Mouse (Mus musculus): ENCODE data around the gene Ildr1. TPM values are rescaled to one million over a fixed set of nuclear protein-coding genes. Genes with fewer than 3 reads are reported as not detected.

Ildr1 gene
- total RNA-seq (2021), result under 1 TPM in 1 of 2 experiments, not detected in 1; 0.16 TPM
- long read RNA-seq, experiment 1, result 0 reads
- long read RNA-seq, experiment 2, result 0 reads

- intact Hi-C loops (cut with DNase I; ENCODE audit: low total_unique reads), result no loop called here
- no peak for DNase-seq
Measured at GRCm38 (mm10) chr16:36693818-36694413, at the start of gene Ildr1. Ildr1 (plus strand) TSS chr16:36693978.

- DNase-seq, result no peak
- intact Hi-C loops (cut with DNase I; ENCODE audit: low total_unique reads), result no loop called here
Measured at GRCm38 (mm10) chr16:36645124-36645523, 48.7 kb upstream of the Ildr1 start.

- intact Hi-C loops (cut with DNase I; ENCODE audit: low total_unique reads), result no loop called here
- DNase-seq, result no peak
Measured at GRCm38 (mm10) chr16:36649304-36649703, 44.5 kb upstream of the Ildr1 start.

- intact Hi-C loops (cut with DNase I; ENCODE audit: low total_unique reads), result no loop called here
- no peak for DNase-seq
Measured at GRCm38 (mm10) chr16:36650511-36650910, 43.3 kb upstream of the Ildr1 start.

GRCm38 (mm10) chr16:36651174-36651766, 42.5 kb upstream of the Ildr1 start:
- intact Hi-C loops (cut with DNase I; ENCODE audit: low total_unique reads), result no loop called here
- no peak for DNase-seq

- intact Hi-C loops (cut with DNase I; ENCODE audit: low total_unique reads), result no loop called here
- DNase-seq, result no peak
Measured at GRCm38 (mm10) chr16:36655199-36655598, 38.6 kb upstream of the Ildr1 start.

- intact Hi-C loops (cut with DNase I; ENCODE audit: low total_unique reads), result no loop called here
- no peak for DNase-seq
Measured at GRCm38 (mm10) chr16:36655910-36656309, 37.9 kb upstream of the Ildr1 start.

- no peak for DNase-seq
- intact Hi-C loops (cut with DNase I; ENCODE audit: low total_unique reads), result no loop called here
Measured at GRCm38 (mm10) chr16:36661330-36661729, 32.4 kb upstream of the Ildr1 start.

GRCm38 (mm10) chr16:36663484-36663883, 30.3 kb upstream of the Ildr1 start:
- intact Hi-C loops (cut with DNase I; ENCODE audit: low total_unique reads), result no loop called here
- no peak for DNase-seq

GRCm38 (mm10) chr16:36665782-36666181, 28.0 kb upstream of the Ildr1 start, which contains the start of gene Cd86:
Cd86 (minus strand) TSS chr16:36666081.
- DNase-seq, result no peak
- intact Hi-C loops (cut with DNase I; ENCODE audit: low total_unique reads), result no loop called here

GRCm38 (mm10) chr16:36666448-36667017, 27.2 kb upstream of the Ildr1 start:
- no peak for DNase-seq
- intact Hi-C loops (cut with DNase I; ENCODE audit: low total_unique reads), result no loop called here

- intact Hi-C loops (cut with DNase I; ENCODE audit: low total_unique reads), result no loop called here
- DNase-seq, result no peak
Measured at GRCm38 (mm10) chr16:36670590-36670989, 23.2 kb upstream of the Ildr1 start.

- no peak for DNase-seq
- intact Hi-C loops (cut with DNase I; ENCODE audit: low total_unique reads), result no loop called here
Measured at GRCm38 (mm10) chr16:36673196-36673595, 20.6 kb upstream of the Ildr1 start.

GRCm38 (mm10) chr16:36674457-36675204, 19.1 kb upstream of the Ildr1 start:
- DNase-seq, result no peak
- intact Hi-C loops (cut with DNase I; ENCODE audit: low total_unique reads), result no loop called here

GRCm38 (mm10) chr16:36675304-36675703, 18.5 kb upstream of the Ildr1 start:
- no peak for DNase-seq
- intact Hi-C loops (cut with DNase I; ENCODE audit: low total_unique reads), result no loop called here

GRCm38 (mm10) chr16:36675902-36676301, 17.9 kb upstream of the Ildr1 start:
- no peak for DNase-seq
- intact Hi-C loops (cut with DNase I; ENCODE audit: low total_unique reads), result no loop called here

- no peak for DNase-seq
- intact Hi-C loops (cut with DNase I; ENCODE audit: low total_unique reads), result no loop called here
Measured at GRCm38 (mm10) chr16:36681829-36682228, 11.9 kb upstream of the Ildr1 start.

GRCm38 (mm10) chr16:36684325-36684918, 9.4 kb upstream of the Ildr1 start:
- intact Hi-C loops (cut with DNase I; ENCODE audit: low total_unique reads), result no loop called here
- no peak for DNase-seq

GRCm38 (mm10) chr16:36688076-36688475, 5.7 kb upstream of the Ildr1 start:
- intact Hi-C loops (cut with DNase I; ENCODE audit: low total_unique reads), result no loop called here
- no peak for DNase-seq

GRCm38 (mm10) chr16:36691484-36691883, 2.3 kb upstream of the Ildr1 start:
- DNase-seq, result no peak
- intact Hi-C loops (cut with DNase I; ENCODE audit: low total_unique reads), result no loop called here
